Mouse (Mus musculus) CD4-positive naive resting alpha-beta T cell, adult 76 days (primary cell): Measurements from ENCODE around the gene Olfr508. TPM values are rescaled to one million over a fixed set of nuclear protein-coding genes. Genes with fewer than 3 reads are reported as not detected.

ENCODE experiments used
- total RNA-seq: library from RNA; stranded (reverse); gene quantifications from one replicate; pipeline ENCODE4 v1.2.4, GENCODE M21; 2023

Gene Olfr508
- not detected for total RNA-seq

GRCm38 (mm10) chr7:108629694-108630093 is at the start of gene Olfr508:
TSS of gene Olfr508 (plus strand) at chr7:108629994.

GRCm38 (mm10) chr7:108610487-108610886 is 19.3 kb upstream of the Olfr508 start, which contains the start of gene Olfr506:
TSS of gene Olfr506 (plus strand) at chr7:108610787.

GRCm38 (mm10) chr7:108621514-108621913 is 8.3 kb upstream of the Olfr508 start, which contains the start of gene Olfr507:
TSS of gene Olfr507 (plus strand) at chr7:108621814.

GRCm38 (mm10) chr7:108651806-108652205 is 22.0 kb downstream of the Olfr508 start, which contains the start of gene Olfr509:
TSS of gene Olfr509 (minus strand) at chr7:108651906.

GRCm38 (mm10) chr7:108666118-108666517 is 36.3 kb downstream of the Olfr508 start, which contains the start of gene Olfr510:
TSS of gene Olfr510 (plus strand) at chr7:108666418.

Other genes with a start within 250 kb of the Olfr508 start
- gene Olfr495, start 236.8 kb upstream of the Olfr508 start, total RNA-seq, result not detected
- gene Olfr497, start 209.6 kb upstream of the Olfr508 start, total RNA-seq, result not detected
- not detected for gene Olfr498, start 164.7 kb upstream of the Olfr508 start, total RNA-seq
- gene Olfr502, start 104.9 kb upstream of the Olfr508 start, total RNA-seq, result not detected
- not detected for gene Olfr503, start 85.5 kb upstream of the Olfr508 start, total RNA-seq
- gene Olfr504, start 64.2 kb upstream of the Olfr508 start, total RNA-seq, result not detected
- not detected for gene Olfr506, start 19.2 kb upstream of the Olfr508 start, total RNA-seq
- not detected for gene Olfr507, start 8.2 kb upstream of the Olfr508 start, total RNA-seq
- gene Olfr509, start 21.9 kb downstream of the Olfr508 start, total RNA-seq, result not detected
- gene Olfr510, start 36.4 kb downstream of the Olfr508 start, total RNA-seq, result not detected
- not detected for gene Olfr512, start 83.3 kb downstream of the Olfr508 start, total RNA-seq
- not detected for gene Olfr513, start 121.0 kb downstream of the Olfr508 start, total RNA-seq
- not detected for gene Olfr514, start 196.0 kb downstream of the Olfr508 start, total RNA-seq
- gene Olfr516, start 220.5 kb downstream of the Olfr508 start, total RNA-seq, result not detected
- gene Olfr517, start 242.4 kb downstream of the Olfr508 start, total RNA-seq, result not detected